Mouse (Mus musculus): ENCODE data around the gene Cyp2c37. TPM values are rescaled to one million over a fixed set of nuclear protein-coding genes. Genes with fewer than 3 reads are reported as not detected.
"Not testable (repeated sequence)": the region's sequence is repeated elsewhere in the genome, so short reads cannot be mapped to it uniquely, and the experiment has no call there.

Cyp2c37 gene
- not detected for total RNA-seq (2021)

- DNase-seq (ENCODE audit: low spot score); intact Hi-C loops (cut with DNase I): not testable (repeated sequence)
Observed at GRCm38 (mm10) chr19:39992140-39992539, at the start of gene Cyp2c37. TSS of gene Cyp2c37 (plus strand) at chr19:39992424.

GRCm38 (mm10) chr19:39960861-39961260, 31.4 kb upstream of the Cyp2c37 start:
- intact Hi-C loops (cut with DNase I); DNase-seq (ENCODE audit: low spot score): not testable (repeated sequence)

- intact Hi-C loops (cut with DNase I); DNase-seq (ENCODE audit: low spot score): not testable (repeated sequence)
Observed at GRCm38 (mm10) chr19:39971096-39971495, 21.1 kb upstream of the Cyp2c37 start.

- no peak for DNase-seq (ENCODE audit: low spot score)
- intact Hi-C loops (cut with DNase I) = no loop called here
Observed at GRCm38 (mm10) chr19:39989471-39989870, 2.8 kb upstream of the Cyp2c37 start.

Other genes with a start within 250 kb of the Cyp2c37 start
- not detected for gene Cyp2c40, start 179.6 kb upstream of the Cyp2c37 start, total RNA-seq (2021)
- gene Cyp2c69, start 105.6 kb upstream of the Cyp2c37 start, total RNA-seq (2021) = not detected
- not detected for gene Cyp2c54, start 81.4 kb downstream of the Cyp2c37 start, total RNA-seq (2021)
- not detected for gene Cyp2c50, start 97.3 kb downstream of the Cyp2c37 start, total RNA-seq (2021)
- gene Cyp2c70, start 194.9 kb downstream of the Cyp2c37 start, total RNA-seq (2021) = under 1 TPM; 0.13 to 0.25 TPM